Mouse (Mus musculus): ENCODE measurements around the gene Fbxo3. TPM values are rescaled to one million over a fixed set of nuclear protein-coding genes. Genes with fewer than 3 reads are reported as not detected.
"Not testable (repeated sequence)": the region's sequence is repeated elsewhere in the genome, so short reads cannot be mapped to it uniquely, and the experiment has no call there.

Gene Fbxo3
- polyA plus RNA-seq (2015; fragmentation: Nextera tagmentation; extraction: Ambion mirVana): 48.2 and 59.2 TPM in 2 replicates

- peak; percentile 83 for DNase-seq (ENCODE audit: low spot score)
Observed at GRCm38 (mm10) chr2:104027458-104028138, at the start of gene Fbxo3. Gene Fbxo3, plus strand, starts transcription at chr2:104027721.

GRCm38 (mm10) chr2:103982250-103982649 is 45.3 kb upstream of the Fbxo3 start:
- peak; percentile 62 for DNase-seq (ENCODE audit: low spot score)

GRCm38 (mm10) chr2:103983146-103983545 is 44.4 kb upstream of the Fbxo3 start:
- DNase-seq (ENCODE audit: low spot score): no peak

GRCm38 (mm10) chr2:103987595-103987994 is 39.9 kb upstream of the Fbxo3 start:
- not testable (repeated sequence) for DNase-seq (ENCODE audit: low spot score)

- no peak for DNase-seq (ENCODE audit: low spot score)
Observed at GRCm38 (mm10) chr2:103989724-103990123, 37.8 kb upstream of the Fbxo3 start.

GRCm38 (mm10) chr2:103991303-103991702 is 36.2 kb upstream of the Fbxo3 start:
- no peak for DNase-seq (ENCODE audit: low spot score)

- DNase-seq (ENCODE audit: low spot score): no peak
Observed at GRCm38 (mm10) chr2:103992162-103992561, 35.4 kb upstream of the Fbxo3 start.

DNA sequence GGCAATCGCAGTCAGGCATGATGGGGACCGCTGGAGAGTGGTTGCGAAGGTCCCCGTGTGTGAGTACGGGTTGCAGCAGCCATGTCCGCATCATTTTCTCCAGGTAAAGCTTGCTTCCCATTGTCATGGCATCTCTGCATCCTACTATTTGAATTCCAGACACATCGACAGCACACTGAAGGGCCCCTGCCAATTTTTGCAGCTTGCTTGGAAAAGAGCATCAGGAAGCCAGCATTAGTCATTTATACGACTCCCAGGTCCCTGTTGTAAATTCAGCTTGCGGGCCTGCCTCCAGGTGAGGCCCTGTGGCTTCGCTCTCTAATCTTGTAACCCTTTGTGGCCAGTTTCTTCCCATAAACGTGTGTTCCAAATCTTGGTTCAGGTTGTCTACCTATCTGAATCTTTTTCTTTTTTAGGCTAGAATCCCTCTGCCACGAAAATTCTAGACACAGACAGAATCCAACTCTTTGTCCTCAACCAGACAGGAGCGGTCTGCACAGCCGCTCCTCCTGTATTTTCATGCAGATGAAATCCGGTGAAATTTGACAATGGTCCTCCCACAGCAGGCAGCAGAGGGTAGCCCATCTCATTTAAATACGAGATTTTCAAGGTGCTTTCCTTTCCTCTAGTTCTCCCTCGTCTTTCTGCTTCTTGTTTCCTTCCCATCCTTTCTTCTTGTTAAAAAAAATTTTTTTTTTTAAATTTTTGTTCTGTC is 34.7 kb upstream of the Fbxo3 start:
- no peak for DNase-seq (ENCODE audit: low spot score)

DNA sequence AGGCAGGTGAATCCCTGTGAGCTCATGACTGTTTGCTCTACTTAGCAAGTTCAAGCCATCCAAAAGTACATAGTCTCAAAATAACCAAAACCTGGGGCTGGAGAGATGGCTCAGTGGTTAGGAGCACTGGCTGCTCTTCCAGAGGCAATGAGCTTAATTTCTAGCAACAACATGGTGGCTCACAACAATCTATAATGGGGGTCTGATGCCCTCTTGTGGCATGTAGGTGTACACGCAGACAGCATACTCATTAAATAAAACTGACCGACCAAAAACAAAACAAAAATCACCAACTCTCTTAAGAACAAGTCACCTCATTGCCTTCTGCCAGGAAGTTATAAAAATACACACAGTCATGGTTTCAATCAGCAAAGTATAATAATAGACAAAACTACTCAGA is 26.4 kb upstream of the Fbxo3 start:
- peak; percentile 43 for DNase-seq (ENCODE audit: low spot score)

DNA sequence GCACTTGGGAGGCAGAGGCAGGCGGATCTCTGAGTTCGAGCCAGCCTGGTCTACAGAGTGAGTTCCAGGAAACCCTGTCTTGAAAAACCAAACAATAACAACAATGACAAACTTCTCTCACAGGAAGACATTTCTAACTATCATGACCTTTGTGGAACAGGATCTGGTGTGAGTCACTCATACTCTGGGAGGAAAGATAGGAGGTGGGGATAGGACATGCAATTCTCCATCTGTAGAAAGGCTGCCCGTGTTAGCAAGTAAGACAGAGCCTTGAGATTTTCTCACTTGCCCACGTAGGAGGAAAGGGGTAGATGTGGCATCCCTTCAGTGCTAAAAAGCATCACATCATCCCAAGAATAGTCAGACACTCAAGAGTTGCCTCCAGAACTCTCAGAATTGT is 25.7 kb upstream of the Fbxo3 start:
- no peak for DNase-seq (ENCODE audit: low spot score)

- DNase-seq (ENCODE audit: low spot score): peak; percentile 57
Observed at GRCm38 (mm10) chr2:104002711-104003413, 24.7 kb upstream of the Fbxo3 start.

- no peak for DNase-seq (ENCODE audit: low spot score)
Observed at GRCm38 (mm10) chr2:104007793-104008519, 19.6 kb upstream of the Fbxo3 start.

- not testable (repeated sequence) for DNase-seq (ENCODE audit: low spot score)
Observed at GRCm38 (mm10) chr2:104008853-104009252, 18.7 kb upstream of the Fbxo3 start.

DNA sequence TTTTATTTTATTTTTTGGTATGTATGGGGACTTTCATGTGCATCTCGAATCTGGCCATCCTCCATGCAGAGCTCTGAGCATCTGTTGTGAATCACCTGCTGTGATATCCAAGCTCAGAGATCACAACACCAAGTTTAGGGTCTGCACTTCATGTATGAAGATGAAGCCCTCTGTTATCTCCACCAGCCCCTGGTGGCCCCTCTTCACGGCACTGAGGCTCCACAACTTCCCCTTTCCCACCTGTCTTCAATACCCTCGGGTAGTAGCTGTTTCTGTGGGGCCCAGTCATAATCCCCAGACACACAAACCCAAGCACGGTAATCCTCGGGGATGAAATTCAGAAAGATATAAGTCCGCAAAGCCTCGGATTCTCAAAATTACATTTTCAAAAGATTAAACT is 4.4 kb upstream of the Fbxo3 start:
- no peak for DNase-seq (ENCODE audit: low spot score)

DNA sequence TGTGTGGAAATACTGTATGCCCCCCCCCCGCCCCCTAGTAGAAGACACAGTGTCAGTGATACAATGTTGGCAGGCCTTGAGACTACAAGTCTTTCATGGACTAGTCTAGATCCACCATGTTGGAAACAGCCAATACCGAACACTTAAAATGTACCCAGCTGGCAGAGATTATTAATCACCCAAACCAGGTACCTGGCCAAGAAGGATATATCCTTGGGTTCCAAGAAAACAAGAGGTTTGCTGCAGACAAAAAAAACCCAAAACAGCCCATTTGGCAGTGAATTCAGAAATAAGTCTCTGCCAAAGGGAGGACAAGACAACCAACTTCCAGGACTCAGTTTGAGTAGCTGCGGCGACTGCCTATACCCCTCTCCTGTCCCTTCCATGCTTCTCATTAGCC is 2.9 kb upstream of the Fbxo3 start:
- DNase-seq (ENCODE audit: low spot score): no peak

- no peak for DNase-seq (ENCODE audit: low spot score)
Observed at GRCm38 (mm10) chr2:104028139-104028723, 710 bp downstream of the Fbxo3 start, which contains the start of gene 4931422A03Rik. Gene 4931422A03Rik, minus strand, starts transcription at chr2:104028361.

DNA sequence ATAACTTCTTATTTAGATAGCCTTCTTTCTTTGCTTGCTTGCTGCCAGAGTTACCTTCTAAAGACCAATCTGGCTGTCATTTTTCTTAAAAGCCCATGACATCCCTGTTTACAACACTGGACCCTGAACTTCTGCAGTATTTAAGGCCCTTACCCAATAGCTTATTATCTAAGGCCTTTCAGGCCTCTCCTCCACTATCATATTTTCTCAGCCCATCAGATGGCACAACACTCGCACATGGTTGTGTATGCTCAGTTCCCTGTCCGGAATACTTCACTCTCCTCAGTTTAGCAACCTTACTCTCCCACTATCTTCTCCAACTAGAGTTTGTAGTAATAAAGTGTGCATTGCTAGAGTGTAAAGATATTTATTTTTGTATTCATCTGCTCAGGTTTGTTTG is 1.6 kb downstream of the Fbxo3 start:
- no peak for DNase-seq (ENCODE audit: low spot score)

DNA sequence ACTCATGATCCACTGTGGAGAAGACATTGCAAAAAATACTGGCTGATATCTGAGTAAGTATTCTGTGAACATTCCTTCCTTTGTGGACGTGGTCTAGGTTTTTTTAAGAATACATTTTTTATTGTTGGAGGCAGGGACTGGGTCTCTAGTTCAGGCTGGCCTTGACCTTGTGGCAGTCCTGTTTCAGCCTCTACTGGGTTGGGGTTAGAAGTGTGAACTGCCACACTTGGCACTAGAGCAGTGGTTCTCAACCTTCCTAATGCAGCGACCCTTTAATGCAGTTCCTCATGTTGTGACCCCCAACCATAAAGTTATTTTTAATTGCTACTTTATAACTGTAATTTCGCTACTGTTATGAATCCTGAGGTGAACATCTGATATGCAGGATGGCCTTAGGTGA is 2.9 kb downstream of the Fbxo3 start:
- DNase-seq (ENCODE audit: low spot score): no peak

GRCm38 (mm10) chr2:104032056-104032455 is 4.5 kb downstream of the Fbxo3 start:
- no peak for DNase-seq (ENCODE audit: low spot score)

- peak; percentile 33 for DNase-seq (ENCODE audit: low spot score)
Observed at GRCm38 (mm10) chr2:104034832-104035472, 7.4 kb downstream of the Fbxo3 start.

DNA sequence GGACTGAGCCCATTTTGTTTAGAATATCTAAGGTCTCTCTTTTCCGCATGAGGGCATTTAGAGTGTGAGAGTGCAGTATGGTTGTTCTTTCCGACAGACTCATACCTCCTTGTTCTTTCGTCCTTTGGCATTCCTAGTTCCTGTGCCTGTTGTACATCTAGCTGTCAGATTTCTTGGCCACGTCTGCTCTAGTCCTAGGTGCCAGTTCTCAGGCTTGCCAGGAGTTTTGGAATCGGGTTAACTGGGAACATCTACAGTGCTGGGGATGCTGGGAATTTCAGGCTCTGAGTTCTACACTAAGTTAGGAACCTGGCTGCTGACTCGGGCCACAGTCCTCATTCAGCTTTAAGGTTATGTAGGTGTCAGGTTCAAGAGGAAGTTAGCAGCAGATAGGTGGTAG is 8.1 kb downstream of the Fbxo3 start:
- DNase-seq (ENCODE audit: low spot score): no peak
